Mouse (Mus musculus): ENCODE measurements around the gene Man1b1. TPM values are rescaled to one million over a fixed set of nuclear protein-coding genes. Genes with fewer than 3 reads are reported as not detected.

Gene Man1b1
- polyA plus RNA-seq, 1 experiment: 19.6 TPM

DNA sequence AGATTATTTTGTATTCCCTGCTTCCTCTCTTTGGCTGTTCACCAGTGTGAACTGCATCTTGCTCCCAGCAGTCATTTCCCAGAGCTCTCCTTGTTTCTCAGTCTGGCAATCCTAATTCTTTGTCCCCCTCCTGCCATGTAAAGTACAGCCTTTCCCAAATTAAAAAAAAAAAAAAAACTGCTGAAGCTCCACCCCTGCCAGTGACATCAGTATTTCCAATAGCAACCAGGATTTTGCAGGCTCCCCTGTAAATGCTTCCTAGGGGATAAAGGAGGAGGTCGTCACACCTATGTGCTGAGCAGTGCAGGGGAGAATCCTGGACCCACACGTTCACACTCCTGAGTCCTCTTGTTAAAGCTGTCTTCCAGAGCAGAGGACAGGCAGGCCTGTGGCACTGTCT, 12.1 kb upstream of the Man1b1 start:
- Histone ChIP-seq H3K36me3 (ENCODE audit: control insufficient read depth, insufficient read depth, low read length) (no peaks in the 10 kb centered on the region), H3K4me1 (ENCODE audit: control insufficient read depth, insufficient read depth, low read length) (no peaks in the 10 kb centered on the region), H3K27ac (ENCODE audit: insufficient read depth, low read depth, low read length) (no peak overlapping the region), H3K27me3 (replicated peaks; ENCODE audit: control insufficient read depth, insufficient read depth, low read length) (no peaks in the 10 kb centered on the region), H3K4me3 (ENCODE audit: insufficient read depth, low read depth, low read length) (no peak overlapping the region)
- TF ChIP-seq POLR2A (IDR thresholded peaks at IDR 0.05; ENCODE audit: low read depth, low read length): no peak
- no peak for TF ChIP-seq CTCF (conservative IDR thresholded peaks at IDR 0.05; ENCODE audit: insufficient read depth, insufficient read length, low read depth, low read length)
- DNase-seq: no peak
- 27% methylated on average over 2 of the region's 2 CpGs for WGBS

DNA sequence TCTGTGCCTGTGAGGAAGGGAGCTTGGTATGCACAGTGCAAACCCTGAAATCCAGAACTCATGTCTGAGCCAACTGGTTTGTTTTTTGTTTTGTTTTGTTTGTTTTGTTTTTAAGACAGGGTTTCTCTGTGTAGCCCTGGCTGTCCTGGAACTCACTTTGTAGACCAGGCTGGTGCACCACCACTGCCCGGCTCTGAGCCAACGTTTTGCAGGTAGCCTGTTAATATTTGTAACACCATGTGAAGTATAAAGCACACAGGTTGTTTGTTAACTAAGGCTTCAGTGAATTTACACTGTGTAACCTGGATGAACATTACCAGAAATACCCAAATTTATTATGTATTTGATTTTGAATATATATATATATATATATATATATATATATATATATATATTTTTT, 6.1 kb upstream of the Man1b1 start:
- peak; percentile 69 for DNase-seq
- no peaks in the 10 kb centered on the region for H3K27me3 ChIP-seq (replicated peaks; ENCODE audit: control insufficient read depth, insufficient read depth, low read length)
- no peak overlapping the region for H3K4me3 ChIP-seq (ENCODE audit: insufficient read depth, low read depth, low read length)
- no peak overlapping the region for H3K27ac ChIP-seq (ENCODE audit: insufficient read depth, low read depth, low read length)
- 53% methylated on average over 2 of the region's 2 CpGs for WGBS
- H3K36me3 ChIP-seq (ENCODE audit: control insufficient read depth, insufficient read depth, low read length): no peaks in the 10 kb centered on the region
- H3K4me1 ChIP-seq (ENCODE audit: control insufficient read depth, insufficient read depth, low read length): no peaks in the 10 kb centered on the region
- TF ChIP-seq POLR2A (IDR thresholded peaks at IDR 0.05; ENCODE audit: low read depth, low read length) (no peak), CTCF (conservative IDR thresholded peaks at IDR 0.05; ENCODE audit: insufficient read depth, insufficient read length, low read depth, low read length) (no peak)

GRCm38 (mm10) chr2:25328440-25328839, 3.7 kb upstream of the Man1b1 start:
- H3K27ac ChIP-seq (ENCODE audit: insufficient read depth, low read depth, low read length): no peak overlapping the region
- H3K36me3 ChIP-seq (ENCODE audit: control insufficient read depth, insufficient read depth, low read length): no peaks in the 10 kb centered on the region
- TF ChIP-seq POLR2A (IDR thresholded peaks at IDR 0.05; ENCODE audit: low read depth, low read length) (no peak), CTCF (conservative IDR thresholded peaks at IDR 0.05; ENCODE audit: insufficient read depth, insufficient read length, low read depth, low read length) (peak; percentile 65)
- peak; percentile 62 for DNase-seq
- 35% methylated on average over 7 of the region's 7 CpGs for WGBS
- H3K4me1 ChIP-seq (ENCODE audit: control insufficient read depth, insufficient read depth, low read length): peaks cover 10% of the 10 kb centered on the region; the same call in 1 of the 2 replicates
- H3K27me3 ChIP-seq (replicated peaks; ENCODE audit: control insufficient read depth, insufficient read depth, low read length): no peaks in the 10 kb centered on the region
- no peak overlapping the region for H3K4me3 ChIP-seq (ENCODE audit: insufficient read depth, low read depth, low read length)

DNA sequence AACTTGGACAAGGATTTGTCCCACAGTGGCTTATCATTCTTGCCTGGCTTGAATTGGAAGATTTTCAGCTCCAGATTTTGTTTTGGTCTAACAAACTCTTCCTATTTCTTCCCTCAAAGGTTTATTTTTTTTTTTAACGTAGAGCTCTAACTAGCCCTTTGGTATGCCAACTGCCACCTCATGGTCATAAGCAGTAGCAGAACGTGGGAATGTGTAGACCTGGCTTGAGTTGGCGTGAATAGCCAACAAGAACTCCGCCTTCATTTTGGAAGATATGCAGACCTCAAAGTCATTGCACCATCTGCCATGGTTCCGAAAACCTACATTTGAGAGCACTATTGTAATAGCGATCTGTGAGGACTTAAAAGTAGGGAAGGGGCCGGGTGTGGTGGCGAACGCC, 668 bp upstream of the Man1b1 start:
- H3K27ac ChIP-seq (ENCODE audit: insufficient read depth, low read depth, low read length): no peak overlapping the region
- no peak for DNase-seq
- H3K27me3 ChIP-seq (replicated peaks; ENCODE audit: control insufficient read depth, insufficient read depth, low read length): no peaks in the 10 kb centered on the region
- peaks cover 12% of the 10 kb centered on the region; the same call in 1 of the 2 replicates for H3K4me1 ChIP-seq (ENCODE audit: control insufficient read depth, insufficient read depth, low read length)
- H3K4me3 ChIP-seq (ENCODE audit: insufficient read depth, low read depth, low read length): no peak overlapping the region
- H3K36me3 ChIP-seq (ENCODE audit: control insufficient read depth, insufficient read depth, low read length): no peaks in the 10 kb centered on the region
- TF ChIP-seq CTCF (conservative IDR thresholded peaks at IDR 0.05; ENCODE audit: insufficient read depth, insufficient read length, low read depth, low read length): no peak
- WGBS: 50% methylated on average over 9 of the region's 9 CpGs

- WGBS: 82% methylated on average over 2 of the region's 2 CpGs
- DNase-seq: no peak
- TF ChIP-seq CTCF (conservative IDR thresholded peaks at IDR 0.05; ENCODE audit: insufficient read depth, insufficient read length, low read depth, low read length) (no peak), POLR2A (IDR thresholded peaks at IDR 0.05; ENCODE audit: low read depth, low read length) (no peak)
- no peak overlapping the region for H3K27ac ChIP-seq (ENCODE audit: insufficient read depth, low read depth, low read length)
- H3K27me3 ChIP-seq (replicated peaks; ENCODE audit: control insufficient read depth, insufficient read depth, low read length): no peaks in the 10 kb centered on the region
- peaks cover 12% of the 10 kb centered on the region; the same call in 1 of the 2 replicates for H3K4me1 ChIP-seq (ENCODE audit: control insufficient read depth, insufficient read depth, low read length)
- H3K4me3 ChIP-seq (ENCODE audit: insufficient read depth, low read depth, low read length): no peak overlapping the region
- H3K36me3 ChIP-seq (ENCODE audit: control insufficient read depth, insufficient read depth, low read length): no peaks in the 10 kb centered on the region
Measured at GRCm38 (mm10) chr2:25333569-25333968, 1.4 kb downstream of the Man1b1 start.

DNA sequence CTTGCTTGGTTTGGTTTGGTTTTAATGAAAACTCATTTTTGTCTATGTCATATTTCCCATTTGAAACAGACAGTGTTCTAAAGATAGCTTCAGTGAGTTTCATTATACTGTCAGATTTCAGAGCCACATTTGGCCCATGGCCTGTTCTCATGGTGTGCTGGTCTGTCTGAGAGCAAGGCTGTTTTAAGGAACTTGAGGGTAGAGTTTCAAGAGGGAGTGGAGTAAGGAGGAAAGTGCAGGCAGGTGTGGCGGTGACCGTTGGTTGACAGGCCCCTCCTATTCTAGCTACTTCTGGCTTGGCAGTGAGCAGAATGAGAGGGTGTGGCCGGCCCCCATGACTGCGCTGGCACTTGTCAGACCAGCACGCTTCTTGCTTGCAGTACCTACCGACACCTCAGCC, 6.2 kb downstream of the Man1b1 start:
- Histone ChIP-seq H3K36me3 (ENCODE audit: control insufficient read depth, insufficient read depth, low read length) (no peaks in the 10 kb centered on the region; the same call in 1 of the 2 replicates), H3K27me3 (replicated peaks; ENCODE audit: control insufficient read depth, insufficient read depth, low read length) (no peaks in the 10 kb centered on the region), H3K4me1 (ENCODE audit: control insufficient read depth, insufficient read depth, low read length) (peaks cover 4% of the 10 kb centered on the region; the same call in 1 of the 2 replicates), H3K27ac (ENCODE audit: insufficient read depth, low read depth, low read length) (no peak overlapping the region), H3K4me3 (ENCODE audit: insufficient read depth, low read depth, low read length) (no peak overlapping the region)
- 87% methylated on average over 6 of the region's 6 CpGs for WGBS
- no peak for DNase-seq
- no peak for TF ChIP-seq CTCF (conservative IDR thresholded peaks at IDR 0.05; ENCODE audit: insufficient read depth, insufficient read length, low read depth, low read length)
- no peak for TF ChIP-seq POLR2A (IDR thresholded peaks at IDR 0.05; ENCODE audit: low read depth, low read length)

DNA sequence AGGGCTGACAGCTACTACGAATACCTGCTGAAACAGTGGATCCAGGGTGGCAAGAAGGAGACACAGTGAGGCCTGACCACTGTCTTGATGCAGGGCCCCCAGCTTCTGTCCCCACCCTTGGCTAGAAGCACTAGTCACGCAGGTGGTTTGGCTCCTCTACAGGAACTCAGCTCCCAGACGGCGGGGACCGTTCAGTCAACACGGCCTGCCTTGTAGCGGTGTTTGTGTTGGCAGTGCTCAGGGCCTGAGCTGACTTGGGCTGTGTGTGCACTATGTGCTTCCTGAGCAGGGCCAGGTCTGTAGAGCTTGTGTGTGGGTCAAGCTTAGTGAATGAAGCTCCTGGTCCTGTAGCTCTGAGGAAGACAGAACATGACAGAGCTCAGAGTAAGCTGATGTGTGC, 16.0 kb downstream of the Man1b1 start:
- H3K4me1 ChIP-seq (ENCODE audit: control insufficient read depth, insufficient read depth, low read length): no peaks in the 10 kb centered on the region
- TF ChIP-seq CTCF (conservative IDR thresholded peaks at IDR 0.05; ENCODE audit: insufficient read depth, insufficient read length, low read depth, low read length) (no peak), POLR2A (IDR thresholded peaks at IDR 0.05; ENCODE audit: low read depth, low read length) (no peak)
- H3K4me3 ChIP-seq (ENCODE audit: insufficient read depth, low read depth, low read length): no peak overlapping the region
- H3K36me3 ChIP-seq (ENCODE audit: control insufficient read depth, insufficient read depth, low read length): peaks cover 1% of the 10 kb centered on the region
- WGBS: 75% methylated on average over 7 of the region's 7 CpGs
- no peak for DNase-seq
- H3K27ac ChIP-seq (ENCODE audit: insufficient read depth, low read depth, low read length): no peak overlapping the region
- no peaks in the 10 kb centered on the region for H3K27me3 ChIP-seq (replicated peaks; ENCODE audit: control insufficient read depth, insufficient read depth, low read length)

- H3K27ac ChIP-seq (ENCODE audit: insufficient read depth, low read depth, low read length): no peak overlapping the region
- TF ChIP-seq POLR2A (IDR thresholded peaks at IDR 0.05; ENCODE audit: low read depth, low read length): no peak
- no peak for TF ChIP-seq CTCF (conservative IDR thresholded peaks at IDR 0.05; ENCODE audit: insufficient read depth, insufficient read length, low read depth, low read length)
- peaks cover 1% of the 10 kb centered on the region for H3K36me3 ChIP-seq (ENCODE audit: control insufficient read depth, insufficient read depth, low read length)
- DNase-seq: no peak
- no peaks in the 10 kb centered on the region for H3K27me3 ChIP-seq (replicated peaks; ENCODE audit: control insufficient read depth, insufficient read depth, low read length)
- no peaks in the 10 kb centered on the region for H3K4me1 ChIP-seq (ENCODE audit: control insufficient read depth, insufficient read depth, low read length)
- H3K4me3 ChIP-seq (ENCODE audit: insufficient read depth, low read depth, low read length): no peak overlapping the region
- WGBS: 97% methylated on average over 4 of the region's 4 CpGs
Measured at GRCm38 (mm10) chr2:25349499-25349898, 17.4 kb downstream of the Man1b1 start.

Measured in kidney, adult 2 months (tissue).